Mouse (Mus musculus) olfactory bulb, adult 2 months (tissue): ENCODE measurements around the gene Ppard. TPM values are rescaled to one million over a fixed set of nuclear protein-coding genes. Genes with fewer than 3 reads are reported as not detected.

Source experiments
- H3K27ac ChIP-seq: fragments of 200-500 bp; 2 replicates; pipeline ENCODE4 v1.5.1; 2012; ENCODE audit warnings: low read depth, low read length; ENCODE audit not compliant: insufficient read depth
- H3K4me1 ChIP-seq: fragments of 200-500 bp; 2 replicates; pipeline ENCODE4 v1.6.1; 2012; ENCODE audit warnings: low read length; ENCODE audit not compliant: control insufficient read depth, insufficient read depth
- H3K4me3 ChIP-seq: fragments of 200-500 bp; 2 replicates; pipeline ENCODE4 v1.5.1; 2012; ENCODE audit warnings: mild to moderate bottlenecking, low read depth, low read length, moderate library complexity; ENCODE audit not compliant: insufficient read depth
- CTCF ChIP-seq: fragments of 200-500 bp; IDR thresholded peaks from 2 replicates; pipeline ENCODE4 v1.5.1; 2012; ENCODE audit warnings: low read depth, mild to moderate bottlenecking, low read length, moderate library complexity; ENCODE audit not compliant: insufficient read depth
- POLR2A ChIP-seq: fragments of 200-500 bp; IDR thresholded peaks from 2 replicates; pipeline ENCODE4 v1.6.1; 2012; ENCODE audit warnings: mild to moderate bottlenecking, low read depth, low read length, moderate library complexity; ENCODE audit not compliant: insufficient read depth
- WGBS: fragments of 180-500 bp; shearing (Covaris S2); methylation state at CpG from one replicate; pipeline ENCODE4 v1.1.7; 2018; 5-methylcytosine and 5-hydroxymethylcytosine counted together
- polyA plus RNA-seq: library from polyadenylated mRNA; stranded (reverse); fragments of >200 nt; gene quantifications from 2 replicates; pipeline ENCODE4 v1.2.4, GENCODE M21; 2012; ENCODE audit warnings: low replicate concordance; ENCODE audit not compliant: missing spikeins, insufficient read depth, insufficient read length

Gene Ppard
- polyA plus RNA-seq, 1 experiment = not detected

GRCm38 (mm10) chr17:28281866-28282441 is 49.5 kb downstream of the Ppard start:
- H3K4me1 ChIP-seq = peaks cover 23% of the 10 kb centered on the region
- WGBS = 94% methylated on average over 7 of the region's 7 CpGs
- H3K27ac ChIP-seq = no peak overlapping the region
- TF ChIP-seq POLR2A (no peak), CTCF (no peak)
- H3K4me3 ChIP-seq = no peak overlapping the region

DNA sequence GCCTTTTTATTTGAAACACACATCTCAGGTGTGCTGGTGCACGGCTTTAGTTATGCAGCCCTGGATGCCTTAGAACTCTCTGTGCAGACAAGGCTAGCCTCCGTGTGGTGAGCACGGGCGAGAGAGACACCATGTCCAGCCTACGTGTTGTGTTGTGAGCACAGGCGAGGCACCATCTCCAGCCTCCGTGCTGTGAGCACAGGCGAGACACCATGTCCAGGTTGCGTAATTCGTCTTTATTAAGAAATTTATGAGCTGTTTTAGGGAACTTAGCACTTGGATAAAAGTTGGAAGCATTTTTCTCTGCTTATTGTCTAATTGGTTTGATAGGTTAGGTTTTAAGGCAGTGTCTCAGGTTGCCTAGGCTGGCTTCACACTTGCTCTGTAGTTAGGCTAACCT is 50.7 kb downstream of the Ppard start:
- no peak for TF ChIP-seq POLR2A
- TF ChIP-seq CTCF = no peak
- WGBS = 94% methylated on average over 10 of the region's 10 CpGs
- Histone ChIP-seq H3K4me1 (peaks cover 24% of the 10 kb centered on the region), H3K27ac (no peak overlapping the region), H3K4me3 (no peak overlapping the region)

DNA sequence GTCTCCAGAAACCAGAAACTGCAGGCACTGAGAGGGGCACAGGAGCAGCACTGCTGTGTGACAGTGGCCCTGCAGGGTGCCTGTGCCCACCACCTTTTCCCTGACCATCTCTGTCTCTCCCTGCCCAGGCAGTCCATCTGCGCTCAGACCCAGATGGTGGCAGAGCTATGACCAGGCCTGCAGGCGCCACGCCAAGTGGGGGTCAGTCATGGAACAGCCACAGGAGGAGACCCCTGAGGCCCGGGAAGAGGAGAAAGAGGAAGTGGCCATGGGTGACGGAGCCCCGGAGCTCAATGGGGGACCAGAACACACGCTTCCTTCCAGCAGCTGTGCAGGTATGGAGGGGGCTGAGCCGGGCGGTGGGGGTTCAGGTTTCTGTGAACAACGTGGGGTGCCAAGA is 53.6 kb downstream of the Ppard start:
- H3K4me3 ChIP-seq = no peak overlapping the region
- H3K27ac ChIP-seq = no peak overlapping the region
- H3K4me1 ChIP-seq = peaks cover 13% of the 10 kb centered on the region
- TF ChIP-seq POLR2A = no peak
- no peak for TF ChIP-seq CTCF
- 87% methylated on average over 10 of the region's 10 CpGs for WGBS

GRCm38 (mm10) chr17:28286964-28287363 is 54.5 kb downstream of the Ppard start:
- no peak for TF ChIP-seq CTCF
- no peak for TF ChIP-seq POLR2A
- no peak overlapping the region for H3K27ac ChIP-seq
- 75% methylated on average over 5 of the region's 5 CpGs for WGBS
- peaks cover 10% of the 10 kb centered on the region for H3K4me1 ChIP-seq
- H3K4me3 ChIP-seq = no peak overlapping the region

DNA sequence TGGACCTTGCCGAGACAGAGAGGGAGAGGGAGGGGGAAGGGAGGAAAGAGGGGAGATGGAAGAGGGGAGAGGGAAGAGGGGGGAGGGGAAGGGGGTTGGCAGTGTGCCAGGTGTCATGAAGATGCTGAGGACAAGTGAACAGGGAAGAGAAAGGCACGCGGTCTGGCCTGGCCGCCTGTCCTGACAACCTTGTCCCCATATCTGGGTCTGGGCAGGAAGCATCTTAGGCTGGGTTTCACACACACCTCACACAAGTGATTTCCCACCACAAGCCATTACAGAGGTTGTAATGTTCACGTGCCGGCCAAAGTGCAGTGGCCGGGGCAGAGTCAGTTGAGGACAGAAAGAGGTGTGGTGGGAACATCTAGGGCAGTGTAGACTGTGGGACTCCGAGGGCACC is 55.1 kb downstream of the Ppard start:
- TF ChIP-seq POLR2A (no peak), CTCF (no peak)
- no peak overlapping the region for H3K4me3 ChIP-seq
- H3K4me1 ChIP-seq = peaks cover 10% of the 10 kb centered on the region
- no peak overlapping the region for H3K27ac ChIP-seq
- WGBS = 68% methylated on average over 8 of the region's 8 CpGs

DNA sequence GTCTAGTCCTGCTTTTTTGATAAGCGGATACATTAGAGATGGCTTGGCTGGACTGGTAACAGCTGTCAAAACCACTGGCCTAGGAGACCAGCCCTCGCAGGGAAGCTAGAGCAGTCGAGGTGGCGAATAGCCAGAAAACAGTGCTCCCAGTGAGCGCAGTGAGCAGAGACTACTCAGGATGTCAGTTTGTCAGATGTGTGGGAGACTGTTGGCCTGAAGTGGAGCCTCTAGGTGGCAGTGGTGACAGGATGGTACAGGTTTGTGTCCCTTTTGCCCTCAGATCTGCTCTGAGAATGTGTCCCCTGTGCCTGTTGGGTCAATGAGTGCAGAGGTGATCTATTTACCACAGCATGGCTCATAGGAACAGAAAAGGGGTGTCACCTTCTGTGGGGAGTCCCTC is 55.5 kb downstream of the Ppard start:
- WGBS = 62% methylated on average over 5 of the region's 5 CpGs
- Histone ChIP-seq H3K4me1 (peaks cover 10% of the 10 kb centered on the region), H3K4me3 (no peak overlapping the region), H3K27ac (no peak overlapping the region)
- TF ChIP-seq CTCF = no peak
- TF ChIP-seq POLR2A = no peak

GRCm38 (mm10) chr17:28290262-28290661 is 57.8 kb downstream of the Ppard start:
- no peak overlapping the region for H3K4me3 ChIP-seq
- TF ChIP-seq POLR2A = no peak
- no peak for TF ChIP-seq CTCF
- 80% methylated on average over 3 of the region's 3 CpGs for WGBS
- H3K27ac ChIP-seq = no peak overlapping the region
- peaks cover 16% of the 10 kb centered on the region for H3K4me1 ChIP-seq

GRCm38 (mm10) chr17:28290671-28291070 is 58.2 kb downstream of the Ppard start:
- Histone ChIP-seq H3K4me1 (peaks cover 16% of the 10 kb centered on the region), H3K4me3 (no peak overlapping the region), H3K27ac (no peak overlapping the region)
- TF ChIP-seq POLR2A (no peak), CTCF (no peak)
- WGBS = 78% methylated on average over 11 of the region's 11 CpGs

DNA sequence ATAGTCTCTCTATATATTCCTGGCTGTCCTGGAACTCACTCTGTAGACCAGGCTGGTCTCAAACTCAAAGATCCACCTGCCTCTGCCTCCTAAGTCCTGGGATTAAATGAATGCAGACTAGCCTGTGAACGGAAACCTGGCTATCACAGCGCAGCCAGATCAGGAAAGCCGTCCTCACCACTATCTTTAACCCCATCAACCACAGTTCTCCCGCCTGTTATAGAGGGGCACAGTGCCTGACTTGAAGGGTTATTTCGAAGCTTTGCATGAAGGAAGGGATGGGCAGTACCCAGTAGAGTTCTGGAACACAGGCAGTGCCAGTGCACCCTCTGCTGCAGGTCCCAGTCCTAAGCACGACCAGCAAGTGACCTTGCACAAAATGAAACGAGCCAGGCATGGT is 58.8 kb downstream of the Ppard start:
- WGBS = 88% methylated on average over 7 of the region's 7 CpGs

DNA sequence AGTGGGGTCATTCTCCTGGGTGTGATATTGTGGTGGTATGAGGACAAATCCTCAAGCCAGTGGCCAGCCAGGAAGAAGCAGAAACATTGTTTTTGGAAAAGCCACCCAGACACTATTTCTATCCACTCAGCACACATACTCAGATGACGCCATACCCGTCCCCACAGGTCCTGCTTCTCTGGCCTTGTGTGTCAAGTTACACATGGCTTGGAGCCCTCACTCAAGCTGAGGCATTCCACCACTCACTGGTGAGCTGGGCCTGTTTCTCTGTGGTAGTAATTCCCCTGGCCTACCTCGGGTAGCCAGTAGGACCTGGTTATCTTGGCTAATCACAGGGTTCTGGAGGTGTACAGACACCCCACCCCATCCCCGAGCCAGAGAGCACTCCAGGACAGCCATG is 61.2 kb downstream of the Ppard start:
- 79% methylated on average over 4 of the region's 4 CpGs for WGBS
- Histone ChIP-seq H3K4me3 (no peak overlapping the region), H3K27ac (no peak overlapping the region), H3K4me1 (peaks cover 11% of the 10 kb centered on the region)
- TF ChIP-seq POLR2A = no peak
- TF ChIP-seq CTCF = no peak

More for the DNA sequence above, 58.8 kb downstream of the Ppard start:
- H3K4me3 ChIP-seq = no peak overlapping the region
- TF ChIP-seq CTCF (no peak), POLR2A (no peak)
- H3K27ac ChIP-seq = no peak overlapping the region
- peaks cover 16% of the 10 kb centered on the region for H3K4me1 ChIP-seq
